Mouse (Mus musculus) small intestine, adult 2 months (tissue): ENCODE results near the gene Cd101.

ENCODE experiments used
- CTCF ChIP-seq: fragments of 200-500 bp; IDR thresholded peaks from 2 replicates; pipeline ENCODE4 v1.5.1; 2012; ENCODE audit warnings: low read depth, mild to moderate bottlenecking, control low read depth, inconsistent platforms, low read length, moderate library complexity, mixed read lengths; ENCODE audit not compliant: insufficient replicate concordance, insufficient read length; ENCODE audit errors: extremely low read depth
- POLR2A ChIP-seq: fragments of 200-500 bp; IDR thresholded peaks from 2 replicates; pipeline ENCODE4 v1.6.1; 2012; ENCODE audit warnings: low read depth, mild to moderate bottlenecking, control low read depth, inconsistent platforms, low read length, moderate library complexity

DNA sequence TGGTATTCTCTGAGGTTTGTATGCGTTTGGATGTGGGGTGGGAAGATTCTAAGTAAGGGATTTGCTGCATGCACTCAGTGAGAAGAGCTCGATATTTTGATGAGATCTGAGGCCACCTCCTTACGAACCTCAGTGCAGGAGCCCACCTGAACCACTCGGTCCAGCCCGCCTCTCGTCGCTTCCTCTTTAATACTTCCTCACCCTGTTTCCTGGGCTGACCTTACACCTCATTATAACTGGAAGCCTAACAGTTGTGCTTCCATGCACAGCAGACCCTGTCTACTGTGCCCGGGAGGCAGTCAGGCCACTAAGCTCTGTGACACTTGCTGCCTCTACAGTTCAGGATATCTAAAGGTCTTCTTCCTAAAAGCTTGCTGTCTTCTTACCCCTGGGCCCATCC is 50.1 kb downstream of the Cd101 start:
- no peak for TF ChIP-seq CTCF
- TF ChIP-seq POLR2A: no peak
